Mouse (Mus musculus) CD4-positive, CD25-positive, alpha-beta regulatory T cell, adult 9 weeks (primary cell): ENCODE results near the gene Olfr1112. TPM values are rescaled to one million over a fixed set of nuclear protein-coding genes. Genes with fewer than 3 reads are reported as not detected.

Experiments
- polyA plus RNA-seq: library from polyadenylated mRNA; unstranded; fragments of 100-300 nt; shearing (Covaris generic); gene quantifications from one replicate; pipeline ENCODE4 v1.2.1, GENCODE M21; 2017

Gene Olfr1112
- not detected for polyA plus RNA-seq

DNA sequence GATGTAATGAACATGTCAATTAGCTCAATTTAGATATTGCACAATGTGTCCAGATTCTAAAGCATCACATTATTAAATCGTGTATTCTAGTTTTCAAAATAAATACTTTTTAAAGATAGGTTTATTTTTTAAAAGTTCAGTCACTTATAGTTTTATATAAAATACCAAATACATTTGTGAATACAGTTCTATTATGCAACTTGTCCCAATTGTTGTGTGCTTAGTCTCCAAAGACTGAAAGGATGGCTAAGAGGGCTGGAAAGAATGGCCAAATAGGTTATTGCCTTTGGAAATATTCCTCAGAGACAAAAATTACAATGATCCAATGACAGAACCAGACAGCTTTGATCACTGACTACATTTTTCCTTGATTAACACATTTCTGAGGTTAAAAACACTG, at the start of gene Olfr1112:
Gene Olfr1112 (plus strand): TSS at position 301 of the 400 bp plus-strand sequence.

DNA sequence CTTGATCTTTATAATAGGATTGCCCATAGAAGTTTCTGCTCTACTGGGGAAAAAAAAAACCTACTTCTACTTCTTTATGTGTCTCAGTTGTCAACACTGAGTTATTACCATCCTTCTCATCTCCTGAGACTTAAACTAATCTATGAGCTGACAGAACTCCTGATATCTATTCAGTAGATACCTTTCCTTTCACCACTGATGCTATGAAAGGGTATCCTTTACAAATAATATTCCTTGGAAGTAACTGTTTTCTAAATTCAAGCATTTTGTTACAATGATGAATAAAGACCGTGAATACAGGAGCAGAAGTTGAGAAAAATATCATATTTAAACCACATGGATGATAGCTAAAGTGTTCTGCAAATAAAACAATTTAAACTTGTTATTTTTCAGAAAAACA, 47.4 kb upstream of the Olfr1112 start, which contains the start of gene Olfr1110:
Gene Olfr1110 (minus strand): TSS at position 101 of the 400 bp plus-strand sequence.

DNA sequence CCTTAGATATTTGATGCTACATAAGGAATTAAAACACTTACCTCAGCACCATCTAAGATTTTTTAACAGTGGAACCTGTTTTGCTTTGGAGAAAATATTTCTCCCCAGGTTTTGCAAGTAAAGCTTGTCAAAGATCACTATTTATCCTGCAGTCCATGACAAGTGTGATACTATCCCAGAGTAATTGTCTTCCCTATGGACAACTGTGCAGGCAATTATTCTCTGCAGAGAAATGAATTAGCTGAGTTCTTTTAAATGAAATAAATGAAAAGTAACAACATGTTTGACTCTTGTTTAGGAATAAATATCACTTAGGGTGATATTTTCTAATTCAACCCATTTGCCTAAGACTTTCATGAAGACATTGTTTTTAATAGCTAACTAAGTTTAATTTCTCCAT, 35.1 kb upstream of the Olfr1112 start, which contains the start of gene Olfr1111:
Gene Olfr1111 (minus strand): TSS at position 101 of the 400 bp plus-strand sequence.

DNA sequence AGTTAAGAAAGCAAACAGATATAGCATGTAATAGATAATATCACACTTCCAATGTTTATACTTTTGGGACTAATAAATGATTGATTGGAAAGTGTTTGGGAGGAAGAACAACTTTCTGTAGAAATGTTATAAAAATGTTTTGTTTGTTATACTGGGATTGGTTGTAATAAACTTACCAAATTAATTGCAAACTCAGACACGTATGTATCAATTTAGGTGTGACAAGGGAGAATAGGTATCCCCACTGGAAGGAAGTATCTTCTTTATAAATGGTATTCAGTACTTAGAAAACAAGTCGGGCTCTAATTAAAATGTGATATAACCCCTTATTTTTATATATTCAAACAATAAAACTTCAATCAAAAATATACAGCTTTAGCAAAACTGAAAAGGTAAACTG, 21.1 kb downstream of the Olfr1112 start, which contains the start of gene Olfr1113:
Gene Olfr1113 (plus strand): TSS at position 301 of the 400 bp plus-strand sequence.

Other genes starting within 250 kb of the Olfr1112 start
- gene Olfr1099, start 227.1 kb upstream of the Olfr1112 start, polyA plus RNA-seq, result not detected
- gene Olfr1100, start 207.8 kb upstream of the Olfr1112 start, polyA plus RNA-seq, result not detected
- not detected for gene Olfr1101, start 196.6 kb upstream of the Olfr1112 start, polyA plus RNA-seq
- gene Olfr1102, start 189.4 kb upstream of the Olfr1112 start, polyA plus RNA-seq, result not detected
- gene Olfr1104, start 160.7 kb upstream of the Olfr1112 start, polyA plus RNA-seq, result not detected
- not detected for gene Olfr1105, start 151.3 kb upstream of the Olfr1112 start, polyA plus RNA-seq
- gene Olfr1106, start 135.5 kb upstream of the Olfr1112 start, polyA plus RNA-seq, result not detected
- gene Olfr1107, start 112.0 kb upstream of the Olfr1112 start, polyA plus RNA-seq, result not detected
- not detected for gene Olfr1109, start 91.8 kb upstream of the Olfr1112 start, polyA plus RNA-seq
- not detected for gene Olfr259, start 73.2 kb upstream of the Olfr1112 start, polyA plus RNA-seq
- gene Olfr1110, start 47.5 kb upstream of the Olfr1112 start, polyA plus RNA-seq, result not detected
- gene Olfr1111, start 35.2 kb upstream of the Olfr1112 start, polyA plus RNA-seq, result not detected
- not detected for gene Olfr1113, start 21.2 kb downstream of the Olfr1112 start, polyA plus RNA-seq
- gene Olfr1115, start 60.2 kb downstream of the Olfr1112 start, polyA plus RNA-seq, result not detected
- gene Olfr1116, start 79.7 kb downstream of the Olfr1112 start, polyA plus RNA-seq, result not detected
- not detected for gene Olfr1118, start 119.8 kb downstream of the Olfr1112 start, polyA plus RNA-seq
- gene Olfr1120, start 167.0 kb downstream of the Olfr1112 start, polyA plus RNA-seq, result not detected
- not detected for gene Olfr1121, start 182.1 kb downstream of the Olfr1112 start, polyA plus RNA-seq
- not detected for gene Olfr1122, start 198.1 kb downstream of the Olfr1112 start, polyA plus RNA-seq
- gene Olfr1123, start 228.8 kb downstream of the Olfr1112 start, polyA plus RNA-seq, result not detected
- not detected for gene Olfr1124, start 242.5 kb downstream of the Olfr1112 start, polyA plus RNA-seq